In genomic region chr5:88649250-88650173, GRCm38 (mm10) we compare ENCODE assay signal across 16 mouse cellular contexts. TPM values are rescaled to one million over a fixed set of nuclear protein-coding genes. Genes with fewer than 3 reads are reported as not detected.
DNase-seq lines count a peak whose midpoint lies in the region; ATAC-seq lines count a peak whose summit lies in the region.
"Had no signal": no experiment of that assay in that cellular context is flagged by ENCODE, and none has a peak within 500 bp of the region (broad histone marks: within the 10 kb centered on the region; RNA-seq: fewer than 3 reads in every experiment).

No protein-coding gene starts in this region.

- H3K36me3 ChIP-seq in heart, embryonic 12.5 days: peaks cover 64% of the 10 kb centered on the region

- no peak overlapping the region for H3K4me2 ChIP-seq in heart, embryonic 12.5 days

- peak overlapping the region; percentile 50 for H3K27ac ChIP-seq in heart, embryonic 12.5 days (ENCODE audit: poor library complexity, severe bottlenecking)
- H3K27ac ChIP-seq: embryonic facial prominence, embryonic 10.5 days; gastrocnemius, adult 2 months; hindbrain, postnatal 0 days had no signal

- no peak for DNase-seq in heart, adult 9 months (ENCODE audit: low spot score in 2 of 2)
- DNase-seq in lung, postnatal 36 days: peak; percentile 28
- DNase-seq in lung, postnatal 4 days: no peak
- DNase-seq in liver: peak; percentile 24
- DNase-seq in yolk sac, embryonic 10.5 days (ENCODE audit: low spot score): peak; percentile 17
- no peak for DNase-seq in urinary bladder, postnatal 4 days (ENCODE audit: low spot score in 2 of 2)
- no peak for DNase-seq in frontal cortex, postnatal 25 days (ENCODE audit: low spot score in 2 of 2)
- DNase-seq: cerebellum, adult 9-11 months; gastrocnemius, adult 2 months; kidney, postnatal 10 days; right cerebral cortex, postnatal 25 days; thymus, postnatal 14 days had no signal

- H3K4me3 ChIP-seq in heart, embryonic 12.5 days: no peak overlapping the region
- H3K4me3 ChIP-seq: embryonic facial prominence, embryonic 10.5 days; gastrocnemius, adult 2 months; megakaryocyte, embryonic 14.5 days had no signal

- ATAC-seq in heart, embryonic 12.5 days (ENCODE audit: insufficient number of reproducible peaks, low FRiP score): peak; percentile 69
- ATAC-seq: hindbrain, postnatal 0 days had no signal

- peaks cover 19% of the 10 kb centered on the region for H3K4me1 ChIP-seq in heart, embryonic 12.5 days (replicated peaks)
- H3K4me1 ChIP-seq: embryonic facial prominence, embryonic 10.5 days; megakaryocyte, embryonic 14.5 days had no signal

- H3K9ac ChIP-seq in heart, embryonic 12.5 days: no peak overlapping the region

- no peaks in the 10 kb centered on the region for H3K9me3 ChIP-seq in heart, embryonic 12.5 days (replicated peaks)
- H3K9me3 ChIP-seq: embryonic facial prominence, embryonic 10.5 days; megakaryocyte, embryonic 14.5 days had no signal

- 34% methylated on average over 17 of the region's 17 CpGs for WGBS in heart, embryonic 12.5 days

- H3K27me3 ChIP-seq in heart, embryonic 12.5 days (replicated peaks): no peaks in the 10 kb centered on the region
- H3K27me3 ChIP-seq: megakaryocyte, embryonic 14.5 days had no signal

RNA-seq across cellular contexts. Expression of gene Grsf1, which starts 26.5 kb away (rescaled TPM):
- 88.2 and 90.1 TPM in 2 replicates for polyA plus RNA-seq in heart, embryonic 12.5 days (2016; fragmentation: Nextera tagmentation; extraction: Ambion mirVana)

Comparison
In these comparisons a context has a peak if more than half of its experiments do, and no peak if none do; other contexts are left out.
1. DNase-seq: peak in lung, postnatal 36 days (single experiment), liver (single experiment) and yolk sac, embryonic 10.5 days (single experiment); none in heart, adult 9 months (0 of 2), lung, postnatal 4 days (0 of 2), urinary bladder, postnatal 4 days (0 of 2) and frontal cortex, postnatal 25 days (0 of 2).